Mouse (Mus musculus): ENCODE results near the gene Dcaf7. TPM values are rescaled to one million over a fixed set of nuclear protein-coding genes. Genes with fewer than 3 reads are reported as not detected.

Gene Dcaf7
- total and polyA plus RNA-seq, 3 experiments: 71.5 to 93.4 (median 79.5) TPM

GRCm38 (mm10) chr11:106001718-106002117 lies 35.0 kb upstream of the Dcaf7 start:
- peak; percentile 56 for DNase-seq (ENCODE audit: extremely low read depth)
- Histone ChIP-seq H3K4me3 (replicated peaks in 1 of 3; ENCODE audit: low read depth in 2 of 3, low read length in 2 of 3, poor library complexity in 1 of 3) (no peak overlapping the region), H3K4me2 (ENCODE audit: insufficient read depth, low read depth, poor library complexity, severe bottlenecking) (peak overlapping the region; percentile 30; the same call in 1 of the 2 replicates), H3K9me3 (replicated peaks; ENCODE audit: low read length) (no peaks in the 10 kb centered on the region), H3K36me3 (replicated peaks in 1 of 2; ENCODE audit: control insufficient read depth in 1 of 2, insufficient read depth in 1 of 2, low read length in 1 of 2) (no peaks in the 10 kb centered on the region), H3K4me1 (ENCODE audit: control insufficient read depth in 1 of 2, insufficient read depth in 2 of 2) (no peaks in the 10 kb centered on the region), H3K27me3 (replicated peaks) (peaks cover 92% of the 10 kb centered on the region), H3K27ac (ENCODE audit: insufficient read depth, low read depth) (no peak overlapping the region), H3K79me2 (replicated peaks; ENCODE audit: control insufficient read depth, extremely low read depth, insufficient read depth, poor library complexity, severe bottlenecking) (no peaks in the 10 kb centered on the region), H3K9ac (ENCODE audit: insufficient read depth, low read depth) (no peak overlapping the region)
- in situ Hi-C loops (cut with MboI; ENCODE audit: low pct_ligation_motif_present, low pct_unique_long_range_greater_than_20kb, low sequenced_read_pairs): no loop called here
- TF ChIP-seq RCOR1 (conservative IDR thresholded peaks at IDR 0.05; ENCODE audit: low read depth, low read length): no peak
- no peak for TF ChIP-seq KAT2A (IDR thresholded peaks at IDR 0.05; ENCODE audit: insufficient replicate concordance, low read length)
- TF ChIP-seq USF2 (conservative IDR thresholded peaks at IDR 0.05; ENCODE audit: low read depth, low read length): no peak
- no peak for TF ChIP-seq MAZ (IDR thresholded peaks at IDR 0.05; ENCODE audit: low read depth, low read length)
- no peak for TF ChIP-seq ZMIZ1 (IDR thresholded peaks at IDR 0.05; ENCODE audit: low read depth, low read length)
- TF ChIP-seq IRF4 (IDR thresholded peaks at IDR 0.05; ENCODE audit: low read depth, low read length): peak; percentile 38; the same call in 1 of the 2 replicates
- peak; percentile 60 for TF ChIP-seq RAD21 (IDR thresholded peaks at IDR 0.05; ENCODE audit: low read depth, low read length)
- peak; percentile 22; the same call in 1 of the 2 replicates for TF ChIP-seq ZC3H11A (IDR thresholded peaks at IDR 0.05; ENCODE audit: low read depth, low read length)
- TF ChIP-seq MYC (IDR thresholded peaks at IDR 0.05; ENCODE audit: low read depth, low read length): 0 out of 2 replicates have a peak, but pooled peaks have one; percentile 6
- TF ChIP-seq POLR2A (IDR thresholded peaks at IDR 0.05; ENCODE audit: low read depth, low read length): no peak
- no peak for TF ChIP-seq BHLHE40 (IDR thresholded peaks at IDR 0.05; ENCODE audit: low read depth, low read length)
- no peak for TF ChIP-seq POLR2AphosphoS2 (IDR thresholded peaks at IDR 0.05; ENCODE audit: low read depth, low read length)
- no peak for TF ChIP-seq USF1 (IDR thresholded peaks at IDR 0.05; ENCODE audit: low read depth, low read length)
- TF ChIP-seq TCF12 (IDR thresholded peaks at IDR 0.05; ENCODE audit: low read depth, low read length): 0 out of 2 replicates have a peak, but pooled peaks have one; percentile 16
- TF ChIP-seq TBP (conservative IDR thresholded peaks at IDR 0.05; ENCODE audit: low read depth, low read length): 0 out of 2 replicates have a peak, but pooled peaks have one; percentile 24
- peak; percentile 58 to 86 for TF ChIP-seq CTCF (conservative IDR thresholded peaks at IDR 0.05 in 1 of 2, IDR thresholded peaks at IDR 0.05 in 1 of 2; ENCODE audit: low read depth in 2 of 2, low read length in 2 of 2)
- peak; percentile 80 for TF ChIP-seq SMC3 (IDR thresholded peaks at IDR 0.05; ENCODE audit: low read depth, low read length)
- TF ChIP-seq EP300 (IDR thresholded peaks at IDR 0.05; ENCODE audit: low read length): no peak
- dilution Hi-C loops (cut with MboI; ENCODE audit: extremely low pct_ligation_motif_present, extremely low pct_unique_long_range_greater_than_20kb, low sequenced_read_pairs): no loop called here

- H3K36me3 ChIP-seq (replicated peaks in 1 of 2; ENCODE audit: control insufficient read depth in 1 of 2, insufficient read depth in 1 of 2, low read length in 1 of 2): no peaks in the 10 kb centered on the region
- peaks cover 2 to 3% of the 10 kb centered on the region in 2 experiments; a peak in 3 of 4 replicates for H3K4me1 ChIP-seq (ENCODE audit: control insufficient read depth in 1 of 2, insufficient read depth in 2 of 2)
- H3K27ac ChIP-seq (ENCODE audit: insufficient read depth, low read depth): no peak overlapping the region
- no peak overlapping the region for H3K4me2 ChIP-seq (ENCODE audit: insufficient read depth, low read depth, poor library complexity, severe bottlenecking)
- dilution Hi-C loops (cut with MboI; ENCODE audit: extremely low pct_ligation_motif_present, extremely low pct_unique_long_range_greater_than_20kb, low sequenced_read_pairs) (no loop called here), in situ Hi-C loops (cut with MboI; ENCODE audit: low pct_ligation_motif_present, low pct_unique_long_range_greater_than_20kb, low sequenced_read_pairs) (no loop called here)
- TF ChIP-seq USF2 (conservative IDR thresholded peaks at IDR 0.05; ENCODE audit: low read depth, low read length) (no peak), NELFE (IDR thresholded peaks at IDR 0.05; ENCODE audit: low read depth, low read length) (no peak), POLR2A (IDR thresholded peaks at IDR 0.05; ENCODE audit: low read depth, low read length) (no peak), MAX (IDR thresholded peaks at IDR 0.05; ENCODE audit: low read length) (no peak), TCF12 (IDR thresholded peaks at IDR 0.05; ENCODE audit: low read depth, low read length) (no peak)
- no peak for DNase-seq (ENCODE audit: extremely low read depth)
- no peak overlapping the region for H3K9ac ChIP-seq (ENCODE audit: insufficient read depth, low read depth)
- no peaks in the 10 kb centered on the region for H3K9me3 ChIP-seq (replicated peaks; ENCODE audit: low read length)
- H3K27me3 ChIP-seq (replicated peaks): peaks cover 91% of the 10 kb centered on the region
- H3K4me3 ChIP-seq (replicated peaks in 1 of 3; ENCODE audit: low read depth in 2 of 3, low read length in 2 of 3, poor library complexity in 1 of 3): no peak overlapping the region
- no peaks in the 10 kb centered on the region for H3K79me2 ChIP-seq (replicated peaks; ENCODE audit: control insufficient read depth, extremely low read depth, insufficient read depth, poor library complexity, severe bottlenecking)
Measured at GRCm38 (mm10) chr11:106004576-106004975, 32.1 kb upstream of the Dcaf7 start.

Measured in CH12.LX (cell line).